Mouse (Mus musculus) midbrain, postnatal 0 days (tissue): ENCODE measurements around the gene Greb1. TPM values are rescaled to one million over a fixed set of nuclear protein-coding genes. Genes with fewer than 3 reads are reported as not detected.

Experiments used
- ATAC-seq: fragments of 200-750 bp; cut with Nextera tagmentation; 2 replicates; pipeline ENCODE4 v1.8.0; 2017; ENCODE audit warnings: moderate number of reproducible peaks, mild to moderate bottlenecking, moderate TSS enrichment, moderate library complexity; ENCODE audit not compliant: low FRiP score
- DNase-seq: peaks from one replicate; pipeline ENCODE4 v3.0.0-alpha.2; 2015; ENCODE audit warnings: low spot score
- H3K27ac ChIP-seq: fragments of 300-500 bp; sonication (generic); 2 replicates; pipeline ENCODE4 v1.5.1; 2014; ENCODE audit warnings: low read depth, mild to moderate bottlenecking, low read length, mixed read lengths
- H3K27me3 ChIP-seq: fragments of 300-500 bp; sonication (generic); 2 replicates; pipeline ENCODE4 v1.6.1; 2014; ENCODE audit warnings: low read length, control low read depth, mixed read lengths; ENCODE audit not compliant: insufficient read depth
- H3K36me3 ChIP-seq: fragments of 300-500 bp; sonication (generic); 2 replicates; pipeline ENCODE4 v1.6.1; 2014; ENCODE audit warnings: low read length, control low read depth, mixed read lengths; ENCODE audit not compliant: insufficient read depth
- H3K4me1 ChIP-seq: fragments of 300-500 bp; sonication (generic); 2 replicates; pipeline ENCODE4 v1.6.1; 2014; ENCODE audit warnings: mild to moderate bottlenecking, control low read depth, antibody characterized with exemption, low read length, mixed read lengths; ENCODE audit not compliant: insufficient read depth
- H3K4me2 ChIP-seq: fragments of 300-500 bp; sonication (generic); 2 replicates; pipeline ENCODE4 v1.6.1; 2014; ENCODE audit warnings: low read depth, mild to moderate bottlenecking, low read length, mixed read lengths; ENCODE audit not compliant: poor library complexity, severe bottlenecking
- H3K4me3 ChIP-seq: fragments of 300-500 bp; sonication (generic); 2 replicates; pipeline ENCODE4 v1.5.1; 2014; ENCODE audit warnings: low read depth, mild to moderate bottlenecking, low read length, moderate library complexity
- H3K9ac ChIP-seq: fragments of 300-500 bp; sonication (generic); replicated peaks from 2 replicates; pipeline ENCODE4 v1.6.1; 2014; ENCODE audit warnings: mild to moderate bottlenecking, low read length, moderate library complexity, mixed read lengths; ENCODE audit not compliant: poor library complexity, severe bottlenecking
- H3K9me3 ChIP-seq: fragments of 300-500 bp; sonication (generic); 2 replicates; pipeline ENCODE4 v1.6.1; 2016; ENCODE audit warnings: low read length, control low read depth
- CTCF ChIP-seq: IDR thresholded peaks from 2 replicates; pipeline ENCODE4 v1.5.1; 2016; ENCODE audit warnings: antibody characterized with exemption, mild to moderate bottlenecking
- WGBS: fragments of 180-500 bp; shearing (Covaris S2); extraction: QIAGEN DNeasy Blood & Tissue Kit; methylation state at CpG from one replicate; pipeline ENCODE4 v1.1.7; 2014; 5-methylcytosine and 5-hydroxymethylcytosine counted together
- polyA plus RNA-seq: library from polyadenylated mRNA; unstranded; fragments of >200 nt; fragmentation: Nextera tagmentation; extraction: Ambion mirVana; gene quantifications from 2 replicates; pipeline ENCODE4 v1.2.1, GENCODE M21; 2015
- total RNA-seq: library from RNA; depleted of rRNA; stranded (reverse); fragments of >200 nt; gene quantifications from 2 replicates; pipeline ENCODE4 v1.2.3, GENCODE M21; 2014

Gene Greb1
- total and polyA plus RNA-seq, 2 experiments from 2014 or later = 0.39 to 1.3 TPM

DNA sequence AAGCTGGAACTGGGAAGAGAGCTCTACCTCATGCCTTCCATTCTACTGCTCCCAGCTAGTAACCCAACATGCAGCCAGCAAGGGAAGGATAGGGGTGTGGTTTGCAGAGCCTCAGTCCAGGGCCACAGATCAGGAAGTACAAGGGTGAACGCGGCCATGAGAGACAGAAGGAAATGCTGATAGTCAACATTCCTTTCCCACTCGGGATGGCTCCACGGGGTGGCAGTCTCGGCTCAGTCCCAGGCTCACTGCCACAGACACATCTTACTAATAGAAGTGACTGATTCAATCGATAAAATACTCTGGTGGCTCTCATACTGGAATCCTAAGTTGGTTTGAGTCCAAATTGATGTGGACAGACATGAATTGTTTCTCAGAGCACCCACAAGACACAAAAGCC lies 27.8 kb upstream of the Greb1 start:
- Histone ChIP-seq H3K4me2 (no peak overlapping the region), H3K9ac (no peak overlapping the region), H3K4me3 (no peak overlapping the region), H3K36me3 (peaks cover 23% of the 10 kb centered on the region), H3K27ac (no peak overlapping the region), H3K4me1 (no peaks in the 10 kb centered on the region), H3K27me3 (no peaks in the 10 kb centered on the region), H3K9me3 (no peaks in the 10 kb centered on the region)
- ATAC-seq (no peak), DNase-seq (no peak)
- WGBS = 80% methylated on average over 6 of the region's 6 CpGs
- TF ChIP-seq CTCF = peak; percentile 58

DNA sequence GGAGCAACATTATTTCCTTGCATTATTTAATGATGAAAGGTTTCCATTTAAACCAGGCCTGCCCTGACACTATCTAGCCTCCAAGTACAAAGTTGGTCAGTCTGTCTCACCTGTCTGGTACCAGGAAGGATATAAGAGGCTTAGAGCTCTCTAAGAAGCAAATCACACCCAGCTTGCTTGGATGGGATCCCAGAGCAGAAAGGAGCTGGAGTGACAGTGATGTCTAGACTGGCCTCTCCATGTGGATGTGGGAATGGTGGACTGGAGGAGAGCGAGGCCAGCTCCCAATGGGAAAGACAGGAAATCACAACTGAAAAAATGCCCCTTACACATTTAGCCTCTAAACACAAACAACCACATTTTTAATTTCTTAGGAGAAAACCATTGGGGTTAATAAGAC lies 23.0 kb upstream of the Greb1 start:
- H3K27ac ChIP-seq = no peak overlapping the region
- TF ChIP-seq CTCF = no peak
- no peak overlapping the region for H3K4me2 ChIP-seq
- WGBS = 90% methylated on average over 1 of the region's 1 CpGs
- H3K9ac ChIP-seq = no peak overlapping the region
- H3K27me3 ChIP-seq = no peaks in the 10 kb centered on the region
- no peak for DNase-seq
- no peaks in the 10 kb centered on the region for H3K4me1 ChIP-seq
- peaks cover 45% of the 10 kb centered on the region for H3K36me3 ChIP-seq
- no peaks in the 10 kb centered on the region for H3K9me3 ChIP-seq
- no peak overlapping the region for H3K4me3 ChIP-seq
- ATAC-seq = no peak

DNA sequence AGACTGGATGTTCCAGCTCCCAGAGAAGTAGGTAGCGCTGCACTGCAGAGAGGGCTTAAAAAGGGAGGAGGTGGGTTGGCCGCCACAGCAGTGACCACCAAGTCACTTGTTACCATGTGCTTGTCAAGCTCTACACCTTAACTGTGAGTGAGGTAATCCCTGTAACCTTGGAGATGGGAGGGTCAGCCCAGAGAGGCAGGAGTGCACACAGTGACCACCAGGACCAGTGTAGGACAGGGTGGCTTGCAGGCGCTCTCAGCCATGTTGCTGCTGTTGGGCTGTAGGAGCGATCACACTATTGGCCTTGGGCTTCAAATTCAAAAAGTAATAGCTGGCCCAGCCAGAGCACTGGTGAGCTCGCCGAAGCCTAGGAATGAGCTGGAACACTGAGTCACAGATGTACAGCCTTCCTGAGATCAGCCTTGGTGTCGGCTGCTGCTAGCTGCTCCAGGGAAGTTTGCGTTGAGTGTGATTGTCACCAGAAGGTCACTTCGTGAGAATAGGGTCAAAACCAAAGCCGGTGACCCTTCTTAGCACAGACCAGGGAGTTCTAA lies 21.6 kb upstream of the Greb1 start:
- TF ChIP-seq CTCF = no peak
- Histone ChIP-seq H3K4me2 (no peak overlapping the region), H3K27me3 (no peaks in the 10 kb centered on the region), H3K9ac (no peak overlapping the region), H3K4me3 (no peak overlapping the region), H3K36me3 (peaks cover 50% of the 10 kb centered on the region), H3K27ac (no peak overlapping the region), H3K9me3 (no peaks in the 10 kb centered on the region), H3K4me1 (no peaks in the 10 kb centered on the region)
- WGBS = 94% methylated on average over 10 of the region's 10 CpGs
- DNase-seq = no peak
- no peak for ATAC-seq

DNA sequence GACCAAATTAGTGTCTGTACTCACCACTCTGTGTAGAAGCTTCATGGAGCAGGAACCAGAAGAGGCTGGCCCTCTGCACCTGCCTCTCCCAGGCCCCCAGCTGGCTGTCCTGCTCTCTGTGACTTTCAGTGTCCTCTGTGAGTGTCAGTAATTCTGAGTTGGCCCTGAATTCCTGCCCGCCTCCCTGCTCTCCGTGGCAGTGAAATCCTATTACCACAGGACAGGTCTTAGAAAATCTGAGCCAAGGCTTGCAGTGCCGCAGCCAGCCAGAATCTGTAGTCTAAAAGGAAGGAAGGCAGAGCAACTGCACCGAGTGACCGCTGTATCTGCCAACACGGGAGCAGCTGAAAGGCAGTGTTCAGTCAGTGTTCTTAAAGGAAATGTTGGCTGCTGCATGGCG lies 20.1 kb upstream of the Greb1 start:
- DNase-seq (peak; percentile 78), ATAC-seq (peak; percentile 31; the same call in 1 of the 2 replicates)
- H3K27ac ChIP-seq = peak overlapping the region; percentile 58; the same call in 1 of the 2 replicates
- H3K36me3 ChIP-seq = peaks cover 58% of the 10 kb centered on the region
- no peak overlapping the region for H3K4me2 ChIP-seq
- H3K9me3 ChIP-seq = no peaks in the 10 kb centered on the region
- peak; percentile 7; the same call in 1 of the 2 replicates for TF ChIP-seq CTCF
- WGBS = 29% methylated on average over 7 of the region's 7 CpGs
- H3K27me3 ChIP-seq = no peaks in the 10 kb centered on the region
- no peak overlapping the region for H3K9ac ChIP-seq
- H3K4me3 ChIP-seq = no peak overlapping the region
- H3K4me1 ChIP-seq = no peaks in the 10 kb centered on the region

DNA sequence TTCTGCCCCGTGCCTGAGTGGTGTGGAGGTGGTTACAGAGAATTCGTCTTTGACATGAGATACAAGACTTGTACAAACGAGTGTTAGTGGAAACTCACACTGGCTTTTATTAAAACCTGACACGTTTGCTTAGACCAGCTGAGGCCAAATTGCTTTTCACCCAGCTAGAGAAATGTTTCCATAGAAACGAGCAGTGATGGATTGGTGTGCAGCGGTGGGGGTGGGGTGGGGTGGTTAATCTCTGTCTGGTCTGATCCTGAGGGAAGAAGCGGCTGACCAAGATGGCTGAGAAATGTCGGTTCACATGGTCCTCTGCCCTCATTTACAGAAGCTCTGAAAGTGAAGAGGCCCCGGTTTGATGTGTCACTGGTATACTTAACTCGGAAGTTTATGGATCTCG lies 17.8 kb upstream of the Greb1 start:
- Histone ChIP-seq H3K4me3 (no peak overlapping the region), H3K36me3 (peaks cover 39% of the 10 kb centered on the region), H3K9me3 (no peaks in the 10 kb centered on the region), H3K4me1 (no peaks in the 10 kb centered on the region), H3K27me3 (no peaks in the 10 kb centered on the region), H3K4me2 (no peak overlapping the region), H3K27ac (no peak overlapping the region), H3K9ac (no peak overlapping the region)
- 17% methylated on average over 11 of the region's 11 CpGs for WGBS
- ATAC-seq = peak; percentile 57
- TF ChIP-seq CTCF = no peak
- DNase-seq = peak; percentile 68

DNA sequence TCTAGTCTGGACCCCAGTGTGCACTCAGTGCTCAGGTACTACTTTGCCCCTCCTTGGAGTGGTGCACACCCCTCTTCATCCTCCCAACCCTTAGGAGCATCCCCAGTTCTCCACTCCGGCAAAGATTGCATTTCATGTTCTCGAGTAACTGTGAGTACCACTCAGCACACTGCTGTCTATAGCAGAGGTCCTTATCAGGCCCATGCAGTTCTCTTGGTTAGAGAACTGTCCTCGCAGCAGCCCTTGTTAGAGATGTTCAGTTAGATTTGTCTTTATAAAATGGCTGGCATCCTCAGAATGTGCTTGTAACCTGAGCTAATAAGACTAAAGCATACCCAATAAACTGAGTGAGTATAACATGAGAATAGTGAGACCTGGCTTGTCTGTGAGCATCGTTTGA lies 16.5 kb upstream of the Greb1 start:
- 85% methylated on average over 4 of the region's 4 CpGs for WGBS
- Histone ChIP-seq H3K4me1 (peaks cover 6% of the 10 kb centered on the region; the same call in 1 of the 2 replicates), H3K27ac (no peak overlapping the region), H3K4me3 (no peak overlapping the region), H3K36me3 (peaks cover 33% of the 10 kb centered on the region), H3K9ac (no peak overlapping the region), H3K4me2 (no peak overlapping the region), H3K9me3 (no peaks in the 10 kb centered on the region), H3K27me3 (no peaks in the 10 kb centered on the region)
- no peak for TF ChIP-seq CTCF
- ATAC-seq (no peak), DNase-seq (no peak)
